Mouse (Mus musculus): ENCODE measurements around the gene Gm14403.
"Not testable (repeated sequence)": the region's sequence is repeated elsewhere in the genome, so short reads cannot be mapped to it uniquely, and the experiment has no call there.

DNA sequence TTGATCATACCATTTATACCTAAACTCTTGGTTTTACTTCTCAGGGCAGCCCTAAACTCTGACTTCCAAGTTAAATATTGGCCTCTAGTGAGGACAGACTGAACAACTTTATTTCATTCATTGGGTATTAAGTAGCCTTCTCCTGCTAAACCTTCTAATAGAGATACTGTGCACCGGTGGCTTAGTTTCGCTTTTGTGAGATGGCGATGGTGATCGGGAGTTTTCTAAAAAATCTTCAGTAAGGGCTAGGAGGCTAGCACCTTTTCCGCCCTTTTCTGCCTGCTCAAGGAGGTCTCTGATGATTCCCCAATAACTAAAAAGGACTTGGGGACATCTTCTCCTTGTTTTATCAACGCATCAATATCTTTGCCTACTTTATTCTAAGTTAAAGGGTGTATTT is 25.7 kb downstream of the Gm14403 start:
- not testable (repeated sequence) for TF ChIP-seq CTCF (IDR thresholded peaks at IDR 0.05; ENCODE audit: insufficient read depth, low read length); POLR2A (IDR thresholded peaks at IDR 0.05; ENCODE audit: borderline replicate concordance, extremely low read depth, low read depth, low read length)
